16 mouse cellular contexts compared by ENCODE assay signal in genomic region chr10:84458094-84458493, GRCm38 (mm10). TPM values are rescaled to one million over a fixed set of nuclear protein-coding genes. Genes with fewer than 3 reads are reported as not detected.
"Had no signal": no experiment of that assay in that cellular context is flagged by ENCODE, and none has a peak within 500 bp of the region (broad histone marks: within the 10 kb centered on the region; RNA-seq: fewer than 3 reads in every experiment).

No protein-coding gene starts in this region.

- H3K9ac ChIP-seq: neural tube, embryonic 15.5 days had no signal

- H3K27me3 ChIP-seq: neural tube, embryonic 15.5 days had no signal

- H3K9me3 ChIP-seq: limb, embryonic 10.5 days; neural tube, embryonic 15.5 days had no signal

- H3K4me2 ChIP-seq: liver, embryonic 11.5 days; neural tube, embryonic 15.5 days had no signal

- DNase-seq: kidney, adult 8-10 months; kidney, postnatal 4 days; midbrain, embryonic 14.5 days; right cerebral cortex, adult 18-20 months; right cerebral cortex, postnatal 25 days; thymus, postnatal 4 days had no signal

- H3K4me1 ChIP-seq: limb, embryonic 10.5 days; neural tube, embryonic 15.5 days had no signal

- ATAC-seq: hindbrain, embryonic 16.5 days; inflammation-experienced regulatory T-cells, adult 6 months; intestine, postnatal 0 days had no signal

- H3K36me3 ChIP-seq: limb, embryonic 10.5 days; neural tube, embryonic 15.5 days had no signal

- H3K4me3 ChIP-seq: left cerebral cortex, adult 2 months; limb, embryonic 10.5 days; myocyte; neural tube, embryonic 15.5 days had no signal

- H3K27ac ChIP-seq: kidney, postnatal 0 days; left cerebral cortex, adult 2 months; limb, embryonic 10.5 days; macrophage; neural tube, embryonic 15.5 days had no signal

RNA-seq across cellular contexts. Expression of gene Nuak1, which starts 17.7 kb away (rescaled TPM):
- polyA plus RNA-seq: inflammation-experienced regulatory T-cells, adult 6 months had no signal
